Mouse (Mus musculus): Measurements from ENCODE around the gene Tmem236.

The Tmem236 gene

GRCm38 (mm10) chr2:14174334-14174733 is at the start of gene Tmem236:
Tmem236 (plus strand) TSS chr2:14174523.
- no peak for DNase-seq (ENCODE audit: low read depth, low spot score)

DNA sequence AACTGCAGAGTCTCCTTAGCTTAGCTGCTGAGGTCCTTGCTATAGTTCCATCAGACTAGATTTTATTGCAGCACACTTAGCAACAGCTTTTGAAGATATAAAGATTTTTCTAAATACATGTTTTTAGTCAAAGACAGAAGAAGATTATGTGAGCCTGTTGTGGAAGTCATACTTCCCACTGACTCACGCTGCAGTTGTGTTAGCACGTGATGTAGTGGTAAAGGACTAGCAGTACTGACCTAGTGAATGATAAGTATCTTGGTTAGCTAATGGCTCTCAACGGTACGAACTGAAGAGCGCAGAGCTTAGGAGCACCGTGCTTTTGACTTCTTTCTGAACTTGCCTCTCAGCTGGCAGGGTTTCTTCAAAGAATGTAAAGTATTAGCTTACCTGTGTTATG is 47.9 kb upstream of the Tmem236 start:
- no peak for DNase-seq (ENCODE audit: low read depth, low spot score)

DNA sequence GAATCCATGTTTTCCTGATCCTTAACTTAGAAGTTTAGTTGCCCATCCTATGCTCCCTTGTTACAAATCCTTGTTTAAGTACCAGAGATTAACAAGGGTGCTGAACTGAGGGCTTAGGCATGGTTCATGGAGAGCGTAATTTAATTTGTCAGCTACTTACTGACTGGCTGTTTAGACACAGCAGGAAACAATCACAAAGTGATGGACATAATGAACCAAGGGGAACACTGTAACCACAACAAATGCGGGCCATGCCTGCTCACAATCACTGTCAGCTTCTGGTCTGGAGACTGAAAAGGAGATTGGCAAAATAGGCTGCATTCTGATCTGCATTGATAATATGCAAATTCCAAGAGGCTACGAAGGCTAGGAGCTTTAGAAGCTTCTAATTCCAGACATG is 46.7 kb upstream of the Tmem236 start:
- no peak for DNase-seq (ENCODE audit: low read depth, low spot score)

GRCm38 (mm10) chr2:14130641-14131339 is 43.5 kb upstream of the Tmem236 start:
- DNase-seq (ENCODE audit: low read depth, low spot score), result no peak

- no peak for DNase-seq (ENCODE audit: low read depth, low spot score)
Observed at GRCm38 (mm10) chr2:14132468-14133326, 41.6 kb upstream of the Tmem236 start.

- DNase-seq (ENCODE audit: low read depth, low spot score), result no peak
Observed at GRCm38 (mm10) chr2:14136906-14137305, 37.4 kb upstream of the Tmem236 start.

DNA sequence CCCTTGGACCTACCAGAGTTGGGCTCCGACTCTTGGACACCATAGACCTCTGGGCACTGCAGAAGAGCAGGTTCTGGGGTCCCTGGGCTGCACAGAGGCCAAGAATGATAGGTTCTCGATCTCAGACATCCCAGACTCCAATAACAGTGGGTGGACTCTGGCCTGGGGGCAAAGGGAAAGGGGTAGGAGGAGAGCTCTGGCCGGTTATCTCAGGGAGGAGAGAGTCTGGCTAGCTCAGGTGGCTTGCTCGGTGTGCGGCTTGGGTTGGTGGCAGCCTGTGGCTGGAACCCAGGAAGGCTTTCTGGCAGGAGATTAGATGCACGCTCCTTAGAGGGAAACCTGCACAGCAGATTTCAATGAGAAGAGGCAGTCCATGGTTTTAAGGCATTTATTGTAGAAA is 34.7 kb upstream of the Tmem236 start:
- no peak for DNase-seq (ENCODE audit: low read depth, low spot score)

GRCm38 (mm10) chr2:14140044-14140443 is 34.3 kb upstream of the Tmem236 start:
- no peak for DNase-seq (ENCODE audit: low read depth, low spot score)

GRCm38 (mm10) chr2:14145311-14145710 is 29.0 kb upstream of the Tmem236 start:
- no peak for DNase-seq (ENCODE audit: low read depth, low spot score)

- DNase-seq (ENCODE audit: low read depth, low spot score), result peak; percentile 18
Observed at GRCm38 (mm10) chr2:14146913-14147312, 27.4 kb upstream of the Tmem236 start.

- DNase-seq (ENCODE audit: low read depth, low spot score), result peak; percentile 26
Observed at GRCm38 (mm10) chr2:14150829-14151228, 23.5 kb upstream of the Tmem236 start.

DNA sequence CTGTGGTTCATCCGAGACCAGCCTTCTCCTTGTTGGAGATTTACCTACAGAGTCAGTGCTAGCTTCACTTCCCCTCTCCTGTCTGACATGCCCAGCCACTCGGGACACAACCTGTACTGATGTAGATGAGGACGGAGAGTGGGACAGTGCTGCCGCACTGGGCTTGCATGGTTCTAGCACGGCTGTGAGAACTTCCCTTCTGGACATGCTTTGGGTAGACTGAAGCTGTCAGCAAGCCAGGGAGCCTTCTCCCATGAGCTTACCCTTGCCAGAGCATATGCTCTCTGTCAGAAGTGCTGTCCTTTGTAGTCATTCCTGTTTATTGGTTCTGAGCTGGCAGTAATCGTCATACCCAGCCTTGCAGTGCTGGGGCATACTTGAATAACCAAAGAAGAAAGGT is 22.5 kb upstream of the Tmem236 start:
- no peak for DNase-seq (ENCODE audit: low read depth, low spot score)

DNA sequence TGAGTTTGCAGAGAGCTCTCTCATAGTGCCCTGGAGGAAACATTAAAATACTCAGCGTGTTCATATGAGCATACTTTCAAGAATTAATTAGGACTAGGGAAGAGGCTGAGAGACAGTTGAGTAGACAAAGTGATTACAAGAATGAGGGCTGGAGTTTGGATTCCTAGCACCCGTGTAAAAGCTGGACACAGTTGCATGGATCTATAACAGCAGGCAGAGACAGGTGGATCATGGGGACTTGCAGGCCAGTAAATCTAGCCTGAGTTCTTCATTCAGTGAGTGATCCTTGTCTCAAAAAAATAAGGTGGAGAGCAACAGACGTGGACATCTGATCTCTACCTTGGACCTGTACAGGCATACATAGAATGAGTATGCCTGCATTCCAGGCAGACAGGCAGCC is 15.3 kb upstream of the Tmem236 start:
- DNase-seq (ENCODE audit: low read depth, low spot score), result no peak

- DNase-seq (ENCODE audit: low read depth, low spot score), result no peak
Observed at GRCm38 (mm10) chr2:14159756-14160155, 14.6 kb upstream of the Tmem236 start.

DNA sequence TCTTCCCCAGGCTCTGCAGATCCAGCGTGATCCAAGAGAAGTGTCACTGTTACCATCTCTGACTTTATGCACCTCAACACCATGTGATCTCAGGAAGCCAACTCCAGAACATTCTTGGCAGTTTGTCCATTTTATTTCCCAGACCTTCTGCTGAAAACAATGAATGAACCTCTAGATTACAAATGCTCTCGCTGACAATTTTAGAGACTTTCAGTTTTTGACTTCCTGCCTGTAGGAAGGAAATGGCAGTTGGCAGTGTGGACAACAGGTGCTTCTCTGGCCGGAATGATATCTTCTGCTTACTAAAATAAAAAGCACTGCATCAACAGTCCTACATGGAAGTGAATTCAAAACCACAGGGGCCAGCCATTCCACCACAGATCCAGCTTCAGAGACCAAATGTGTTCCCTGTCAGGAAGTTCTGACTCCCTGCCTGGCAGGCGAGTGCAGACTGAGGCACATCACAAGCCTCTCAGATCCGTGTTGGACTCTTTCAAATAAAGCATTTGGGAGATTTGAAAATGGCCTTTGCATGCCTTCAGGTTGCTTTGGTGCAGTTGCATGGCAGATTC is 9.8 kb upstream of the Tmem236 start:
- DNase-seq (ENCODE audit: low read depth, low spot score), result no peak

DNA sequence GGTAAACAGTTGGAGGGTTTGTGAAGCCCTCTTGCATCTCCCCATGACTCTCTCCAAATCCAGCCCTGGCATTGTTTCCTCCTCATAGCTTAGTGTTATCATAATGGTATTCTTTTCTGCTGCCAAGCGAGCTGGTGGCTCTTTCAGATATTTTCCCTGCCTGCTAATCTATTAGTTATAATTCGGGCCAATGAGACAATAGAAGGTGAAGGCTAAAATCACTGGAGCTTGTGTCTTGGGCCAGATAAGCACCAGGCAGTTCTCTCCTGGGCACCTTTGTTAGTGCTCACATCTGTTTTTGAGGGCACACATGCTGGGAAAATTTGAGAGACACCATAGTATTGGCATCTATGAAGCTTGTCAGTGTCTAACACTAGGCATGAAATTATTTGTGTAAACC is 9.3 kb upstream of the Tmem236 start:
- DNase-seq (ENCODE audit: low read depth, low spot score), result no peak

- no peak for DNase-seq (ENCODE audit: low read depth, low spot score)
Observed at GRCm38 (mm10) chr2:14165618-14166344, 8.5 kb upstream of the Tmem236 start.

- no peak for DNase-seq (ENCODE audit: low read depth, low spot score)
Observed at GRCm38 (mm10) chr2:14167721-14168120, 6.6 kb upstream of the Tmem236 start.

DNA sequence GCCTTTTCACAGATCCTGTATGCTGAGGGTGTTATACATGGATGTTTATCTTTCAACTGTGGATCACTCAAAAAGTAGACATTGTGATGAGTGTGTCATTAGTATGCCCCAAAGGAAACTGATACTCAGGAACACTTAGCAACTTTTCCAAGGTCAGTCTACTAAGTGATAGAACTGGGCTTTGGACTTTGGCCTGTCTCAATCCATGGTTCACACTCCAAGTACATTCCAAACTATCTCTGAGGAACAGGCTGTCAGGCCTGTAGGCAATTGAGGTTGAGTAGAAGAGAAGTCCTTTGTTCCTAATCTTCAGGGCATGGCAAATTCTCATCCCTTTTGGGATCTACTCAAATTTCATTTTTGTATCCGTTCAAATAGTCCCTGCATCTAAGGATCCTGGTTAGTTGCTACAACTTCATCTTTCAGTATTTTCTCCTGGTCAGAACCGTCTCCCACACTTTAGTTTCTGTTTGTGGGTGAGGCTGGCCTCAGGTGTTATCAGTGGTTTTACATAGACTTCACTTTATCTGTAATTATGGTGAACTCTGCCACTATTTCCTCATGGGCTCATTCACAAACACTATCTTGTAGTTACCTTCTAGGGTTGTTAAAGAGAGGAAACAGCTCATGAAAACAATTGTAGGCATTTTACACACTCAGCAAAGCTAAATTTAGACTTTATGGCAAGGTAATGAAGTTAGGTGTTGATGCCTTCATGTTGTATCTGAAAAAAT is 2.3 kb downstream of the Tmem236 start:
- DNase-seq (ENCODE audit: low read depth, low spot score), result no peak

GRCm38 (mm10) chr2:14184375-14184774 is 10.1 kb downstream of the Tmem236 start:
- no peak for DNase-seq (ENCODE audit: low read depth, low spot score)

DNA sequence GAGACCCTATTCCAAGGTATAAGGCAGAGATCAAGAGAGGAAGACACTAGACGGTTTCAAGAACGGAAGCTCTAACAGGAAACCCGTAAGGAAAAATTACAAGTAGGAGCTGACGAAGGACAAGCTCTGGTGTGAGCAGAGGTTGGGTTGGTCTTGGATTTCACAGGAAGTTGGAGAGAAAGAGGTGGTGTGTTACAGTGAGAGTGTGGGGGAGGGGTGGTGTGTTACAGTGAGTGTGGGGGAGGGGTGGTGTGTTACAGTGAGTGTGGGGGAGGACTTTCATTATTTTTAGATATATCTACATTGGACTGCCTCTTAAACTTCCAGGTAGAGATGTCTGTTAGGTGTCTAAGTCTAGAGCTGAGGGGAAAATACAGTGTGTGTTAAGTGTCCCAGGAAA is 16.4 kb downstream of the Tmem236 start:
- DNase-seq (ENCODE audit: low read depth, low spot score), result no peak
